ENCODE assay signal across 8 mouse cellular contexts in the genomic region with DNA sequence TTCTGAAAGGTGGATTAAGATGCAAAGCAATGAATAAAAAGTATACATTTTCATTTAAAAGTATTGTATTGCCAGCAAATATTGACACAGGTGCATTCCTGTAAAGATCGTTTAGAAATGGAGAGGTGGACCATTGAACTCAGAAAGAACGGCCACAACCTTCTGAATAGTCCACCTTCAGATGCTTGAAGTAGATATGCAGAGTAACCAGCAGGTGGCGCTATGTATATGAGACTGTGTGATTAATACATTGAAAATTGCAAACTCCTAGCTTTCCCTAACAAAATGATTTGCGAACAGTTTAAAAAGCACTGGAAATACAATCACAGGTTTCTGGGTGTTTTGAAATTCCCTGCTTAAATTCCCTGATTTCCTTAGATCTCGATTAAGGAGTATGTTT.
A peak's percentile ranks its signal among the peaks of the same experiment; 100 is the strongest.
DNase-seq lines count a peak whose midpoint lies in the region; ATAC-seq and TF ChIP-seq lines count a peak whose summit lies in the region.

No protein-coding gene starts in this region.

- H3K4me3 ChIP-seq in G1E (ENCODE audit: low read depth, low read length) = no peak overlapping the region
- H3K4me3 ChIP-seq in lung, embryonic 16.5 days (ENCODE audit: low read length) = no peak overlapping the region

- no peaks in the 10 kb centered on the region for H3K9me3 ChIP-seq in G1E (replicated peaks)
- H3K9me3 ChIP-seq in lung, embryonic 16.5 days (ENCODE audit: control insufficient read depth, low read length) = no peaks in the 10 kb centered on the region

- no peak overlapping the region for H3K9ac ChIP-seq in lung, embryonic 16.5 days (ENCODE audit: low read length)

- intact Hi-C loops in heart, postnatal 14 days (cut with DNase I) = loop anchor here (2.0 to 10.0 kb wide), 4 partner anchors 265 to 527 kb away; a partner anchor contains a TSS

- no peaks in the 10 kb centered on the region for H3K36me3 ChIP-seq in G1E (replicated peaks)
- no peaks in the 10 kb centered on the region for H3K36me3 ChIP-seq in lung, embryonic 16.5 days (ENCODE audit: control insufficient read depth, insufficient read depth, low read length)

- DNase-seq in adrenal gland, adult (ENCODE audit: inconsistent age in 2 of 2, low spot score in 1 of 2) = peak; percentile 5 to 77
- no peak for DNase-seq in adrenal gland, adult 8-10 months
- no peak for DNase-seq in G1E (ENCODE audit: low spot score)
- peak; percentile 82 to 84 for DNase-seq in cerebellum, postnatal 14 days
- peak; percentile 38 to 75 for DNase-seq in heart, postnatal 14 days
- DNase-seq in kidney, postnatal 36 days = peak; percentile 49 to 72
- peak; percentile 40 for DNase-seq in right cerebral cortex, adult 18-20 months

- H3K4me1 ChIP-seq in G1E (ENCODE audit: insufficient read depth, low read depth, low read length) = no peaks in the 10 kb centered on the region
- no peaks in the 10 kb centered on the region for H3K4me1 ChIP-seq in lung, embryonic 16.5 days (replicated peaks; ENCODE audit: control insufficient read depth, insufficient read depth, low read length)

- H3K27me3 ChIP-seq in G1E (ENCODE audit: insufficient read depth, low read length) = no peaks in the 10 kb centered on the region
- H3K27me3 ChIP-seq in lung, embryonic 16.5 days (ENCODE audit: control insufficient read depth, insufficient read depth, low read depth, low read length) = no peaks in the 10 kb centered on the region

- TF ChIP-seq CTCF in G1E (IDR thresholded peaks at IDR 0.05; ENCODE audit: low read depth, low read length) = 0 out of 2 replicates have a peak, but pooled peaks have one; percentile 30

- no peak overlapping the region for H3K27ac ChIP-seq in lung, embryonic 16.5 days (ENCODE audit: low read length)

- peak; percentile 60; the same call in 1 of the 2 replicates for ATAC-seq in G1E (ENCODE audit: extremely low read depth, insufficient number of reproducible peaks, low FRiP score, poor library complexity, severe bottlenecking)
- peak; percentile 41; the same call in 1 of the 2 replicates for ATAC-seq in lung, embryonic 16.5 days (ENCODE audit: low read depth)

- WGBS in lung, embryonic 16.5 days = 10% methylated on average over 5 of the region's 5 CpGs

- no peak overlapping the region for H3K4me2 ChIP-seq in lung, embryonic 16.5 days (ENCODE audit: low read depth, low read length)

Comparison
In these comparisons a context has a peak if more than half of its experiments do, and no peak if none do; other contexts are left out.
1. DNase-seq: peak in adrenal gland, adult (2 of 2), cerebellum, postnatal 14 days (2 of 2), heart, postnatal 14 days (2 of 2), kidney, postnatal 36 days (2 of 2) and right cerebral cortex, adult 18-20 months (single experiment); none in adrenal gland, adult 8-10 months (single experiment) and G1E (single experiment).